Mouse (Mus musculus) monocyte, adult 5-6 weeks (primary cell): ENCODE measurements around the gene Pcsk4. TPM values are rescaled to one million over a fixed set of nuclear protein-coding genes. Genes with fewer than 3 reads are reported as not detected.
"Not testable (repeated sequence)": the region's sequence is repeated elsewhere in the genome, so short reads cannot be mapped to it uniquely, and the experiment has no call there.

Source experiments
- ATAC-seq: fragments of 153-309, 156-312 bp; replicated peaks from 2 replicates; pipeline ENCODE4 v1.8.0; 2017; ENCODE audit warnings: mild to moderate bottlenecking; ENCODE audit not compliant: low TSS enrichment, insufficient number of reproducible peaks, severe bottlenecking, poor library complexity, low FRiP score
- total RNA-seq: library from RNA; stranded (forward); fragments of 200-1000, 200-491, 200-594 nt; gene quantifications from 3 replicates; pipeline ENCODE4 v1.2.3, GENCODE M21; 2017

The Pcsk4 gene
- total RNA-seq, 1 experiment from 2014 or later = 0.57 TPM

GRCm38 (mm10) chr10:80351896-80352295 lies 22.6 kb upstream of the Pcsk4 start:
- ATAC-seq = no peak

GRCm38 (mm10) chr10:80350292-80350691 lies 21.0 kb upstream of the Pcsk4 start:
- ATAC-seq = peak; percentile 88

- ATAC-seq = no peak
Observed at GRCm38 (mm10) chr10:80348981-80349380, 19.7 kb upstream of the Pcsk4 start.

- ATAC-seq = no peak
Observed at GRCm38 (mm10) chr10:80348244-80348781, 19.0 kb upstream of the Pcsk4 start, which contains the start of gene Adamtsl5. Gene Adamtsl5, minus strand, starts transcription at chr10:80348412.

- ATAC-seq = no peak
Observed at GRCm38 (mm10) chr10:80347514-80347967, 18.2 kb upstream of the Pcsk4 start.

GRCm38 (mm10) chr10:80345929-80346328 lies 16.6 kb upstream of the Pcsk4 start:
- ATAC-seq = not testable (repeated sequence)

- no peak for ATAC-seq
Observed at GRCm38 (mm10) chr10:80345122-80345521, 15.8 kb upstream of the Pcsk4 start.

- no peak for ATAC-seq
Observed at GRCm38 (mm10) chr10:80344131-80344661, 14.9 kb upstream of the Pcsk4 start.

- ATAC-seq = no peak
Observed at GRCm38 (mm10) chr10:80343425-80343895, 14.2 kb upstream of the Pcsk4 start.

GRCm38 (mm10) chr10:80342749-80343424 lies 13.6 kb upstream of the Pcsk4 start:
- peak; percentile 47 for ATAC-seq

GRCm38 (mm10) chr10:80342305-80342748 lies 13.0 kb upstream of the Pcsk4 start:
- ATAC-seq = no peak

GRCm38 (mm10) chr10:80341491-80342304 lies 12.4 kb upstream of the Pcsk4 start:
- no peak for ATAC-seq

- ATAC-seq = no peak
Observed at GRCm38 (mm10) chr10:80341026-80341425, 11.7 kb upstream of the Pcsk4 start.

GRCm38 (mm10) chr10:80339941-80340750 lies 10.8 kb upstream of the Pcsk4 start:
- ATAC-seq = peak; percentile 57

GRCm38 (mm10) chr10:80336263-80336662 lies 7.0 kb upstream of the Pcsk4 start:
- no peak for ATAC-seq

GRCm38 (mm10) chr10:80332525-80332989 lies 3.3 kb upstream of the Pcsk4 start:
- ATAC-seq = no peak

GRCm38 (mm10) chr10:80331636-80332524 lies 2.6 kb upstream of the Pcsk4 start:
- no peak for ATAC-seq
